Mouse (Mus musculus) v-Abl transformed pro-B cells (cell line): ENCODE results near the gene Gng7.

Source experiments
- in situ Hi-C, 2 experiments: fragments of 400-800 bp; cut with MboI; formaldehyde crosslinking; loops; one replicate each; pipeline ENCODE4 v1.15.1; 2025; ENCODE audit not compliant: unreplicated experiment in 2 of 2

Gng7 gene

GRCm38 (mm10) chr10:80997332-80997731, 17.4 kb downstream of the Gng7 start:
- in situ Hi-C loops: loop anchor here (5.0 kb wide), 5 partner anchors 45 to 185 kb away; partner anchors contain the start of gene Jsrp1 (in 1 of the 2)

DNA sequence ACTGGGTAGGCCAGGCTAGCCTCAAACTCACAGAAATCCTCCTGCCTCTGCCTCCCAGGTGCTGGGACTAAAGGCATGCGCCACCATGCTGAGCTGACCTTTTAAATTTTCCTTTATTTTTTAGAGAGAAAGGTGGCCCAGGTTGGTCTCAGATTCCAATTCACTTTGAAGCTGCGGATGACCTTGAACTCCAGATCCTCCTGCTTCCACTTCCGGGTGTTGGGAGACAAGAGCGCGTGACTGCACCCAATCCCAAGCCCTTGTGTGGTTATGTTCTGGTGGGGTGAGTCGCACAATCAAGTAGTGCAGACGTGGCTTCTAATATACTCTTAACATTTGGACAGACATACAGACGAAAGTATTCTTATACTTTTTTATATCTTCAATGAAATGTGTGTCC, 18.2 kb downstream of the Gng7 start:
- in situ Hi-C loops: loop anchor here (5.0 kb wide), 5 partner anchors 46 to 184 kb away; partner anchors contain the start of gene Jsrp1 (in 1 of the 2)

DNA sequence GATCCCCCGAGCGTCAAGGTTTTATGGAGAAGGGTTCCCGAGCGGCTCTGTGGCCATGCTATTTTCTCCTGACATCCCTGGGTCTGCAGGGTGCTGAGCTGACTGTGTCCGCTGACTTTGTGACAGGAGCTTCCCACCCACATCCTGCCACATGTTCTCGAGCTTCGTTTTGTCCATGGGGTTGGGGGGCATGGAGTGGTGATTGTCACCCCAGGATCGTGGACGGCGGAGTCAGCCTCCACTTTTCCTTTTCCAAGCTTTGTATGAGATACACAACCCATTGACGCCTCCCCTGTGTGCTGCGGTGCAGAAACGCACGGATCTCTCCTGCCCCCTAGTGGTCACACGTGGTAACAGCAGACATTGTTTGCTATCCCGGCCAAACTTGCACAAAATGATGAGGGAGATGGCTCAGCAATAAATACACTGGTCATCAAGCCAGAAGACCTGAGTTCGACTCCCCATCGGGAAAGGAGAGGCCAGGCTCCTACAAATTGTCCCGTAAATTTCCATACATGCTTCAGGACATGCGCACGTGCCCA, 19.6 kb downstream of the Gng7 start:
- in situ Hi-C loops: loop anchor here (5.0 kb wide), 5 partner anchors 47 to 183 kb away; partner anchors contain the start of gene Jsrp1 (in 1 of the 2)

- in situ Hi-C loops: loop anchor here (5.0 kb wide), 8 partner anchors 48 to 247 kb away; partner anchors contain the start of gene Jsrp1 (in 1 of the 2)
Measured at GRCm38 (mm10) chr10:80994621-80995020, 20.1 kb downstream of the Gng7 start.

DNA sequence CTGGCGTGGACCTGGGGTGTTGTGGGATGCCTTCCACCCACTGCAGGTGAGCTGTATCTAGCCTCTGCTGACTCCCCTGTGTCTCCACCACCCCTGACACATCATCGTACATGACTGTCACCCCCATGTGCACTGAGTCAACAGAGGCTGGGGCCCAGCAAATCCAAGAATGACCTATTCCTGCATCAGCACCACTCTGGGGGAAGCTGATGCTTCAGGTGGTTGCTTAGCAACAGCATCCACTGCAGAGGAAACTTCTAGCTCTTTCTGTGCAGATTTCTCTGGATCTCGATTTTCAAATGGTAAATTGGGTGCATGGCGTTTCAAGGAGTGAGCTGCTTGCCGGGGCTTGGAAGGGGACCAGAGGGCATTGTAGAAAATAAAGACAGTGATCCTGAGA, 21.5 kb downstream of the Gng7 start:
- in situ Hi-C loops: loop anchor here (5.0 kb wide), 3 partner anchors 66 to 246 kb away; no protein-coding TSS in a partner anchor

DNA sequence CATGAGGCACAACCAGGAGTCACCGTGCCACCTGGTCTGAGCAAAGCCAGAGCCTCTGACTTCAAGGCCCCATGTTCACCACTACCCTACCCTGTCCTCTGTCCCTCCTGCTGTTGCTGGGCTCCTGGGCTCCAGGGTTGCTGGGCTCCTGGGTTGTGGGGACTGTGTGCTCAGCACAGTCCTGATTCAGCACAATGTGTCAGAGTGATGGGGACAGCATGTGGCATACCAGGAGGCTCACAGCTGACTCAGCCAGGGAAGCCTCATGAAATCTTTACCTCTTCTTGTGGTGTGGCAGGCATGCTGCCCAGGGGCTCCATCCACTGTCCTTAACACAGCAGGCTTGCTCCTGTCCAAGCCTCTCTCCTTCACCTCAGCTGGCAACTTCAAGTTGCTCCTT, 22.8 kb downstream of the Gng7 start:
- in situ Hi-C loops: loop anchor here (5.0 kb wide), 3 partner anchors 65 to 245 kb away; no protein-coding TSS in a partner anchor

- in situ Hi-C loops: loop anchor here (5.0 kb wide), 3 partner anchors 64 to 244 kb away; no protein-coding TSS in a partner anchor
Measured at GRCm38 (mm10) chr10:80991007-80991406, 23.7 kb downstream of the Gng7 start.

GRCm38 (mm10) chr10:80990406-80990805, 24.3 kb downstream of the Gng7 start:
- in situ Hi-C loops: loop anchor here (5.0 kb wide), 3 partner anchors 63 to 243 kb away; no protein-coding TSS in a partner anchor

DNA sequence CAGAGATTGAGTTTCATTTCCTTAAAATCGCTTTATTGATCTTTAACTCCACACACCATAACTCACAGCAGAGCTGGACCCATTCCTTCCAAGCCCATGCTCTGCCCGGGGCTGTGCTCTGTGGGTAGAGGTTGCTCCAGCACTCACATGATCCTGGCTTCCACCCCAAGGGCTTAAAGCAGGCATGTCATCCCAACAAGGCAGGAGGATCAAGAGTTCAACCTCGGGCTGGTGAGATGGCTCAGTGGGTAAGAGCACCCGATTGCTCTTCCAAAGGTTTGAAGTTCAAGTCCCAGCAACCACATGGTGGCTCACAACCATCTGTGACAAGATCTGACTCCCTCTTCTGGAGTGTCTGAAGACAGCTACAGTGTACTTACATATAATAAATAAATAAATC, 24.9 kb downstream of the Gng7 start:
- in situ Hi-C loops: loop anchor here (5.0 kb wide), 3 partner anchors 63 to 243 kb away; no protein-coding TSS in a partner anchor

- in situ Hi-C loops: no loop called here
Measured at GRCm38 (mm10) chr10:80989446-80989845, 25.3 kb downstream of the Gng7 start.

DNA sequence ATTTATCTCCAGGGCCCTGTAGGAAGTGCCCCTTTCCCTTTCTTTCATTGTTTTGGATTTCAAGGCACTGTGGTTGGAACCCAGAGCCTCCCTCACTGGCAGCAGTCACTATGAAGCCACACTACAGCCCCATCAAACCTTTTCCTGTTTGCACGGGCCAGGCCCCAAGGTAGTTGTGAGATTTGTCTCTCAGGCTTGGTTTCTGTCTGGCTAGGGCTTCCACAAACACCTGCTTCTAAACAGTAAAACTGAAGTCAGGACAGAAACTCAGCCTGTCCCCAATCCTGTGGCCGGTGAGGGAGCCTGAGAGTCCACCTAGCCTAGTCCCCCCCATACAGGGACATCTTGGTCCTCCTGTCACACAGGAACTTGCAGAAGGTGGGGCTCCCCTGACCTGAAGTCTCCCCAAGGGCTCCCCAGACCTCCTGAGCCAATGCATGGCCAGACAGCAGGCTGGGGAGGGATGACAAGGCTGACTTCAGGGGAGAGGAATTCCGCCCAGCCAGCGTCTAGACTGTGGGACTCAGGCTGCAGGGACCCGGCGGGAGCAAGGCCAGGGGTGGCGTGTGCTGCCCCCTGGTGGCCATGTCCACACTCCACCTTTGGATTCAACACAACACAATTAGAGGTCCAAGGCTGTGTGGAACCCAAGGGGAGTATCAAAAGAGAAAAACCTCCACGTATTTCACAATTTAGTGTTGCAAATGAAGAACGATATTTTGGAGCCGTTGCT, 26.9 kb downstream of the Gng7 start:
- in situ Hi-C loops: no loop called here

- in situ Hi-C loops: no loop called here
Measured at GRCm38 (mm10) chr10:80986754-80987153, 28.0 kb downstream of the Gng7 start.

GRCm38 (mm10) chr10:80985970-80986701, 28.6 kb downstream of the Gng7 start:
- in situ Hi-C loops: no loop called here

GRCm38 (mm10) chr10:80985241-80985969, 29.3 kb downstream of the Gng7 start:
- in situ Hi-C loops: no loop called here

DNA sequence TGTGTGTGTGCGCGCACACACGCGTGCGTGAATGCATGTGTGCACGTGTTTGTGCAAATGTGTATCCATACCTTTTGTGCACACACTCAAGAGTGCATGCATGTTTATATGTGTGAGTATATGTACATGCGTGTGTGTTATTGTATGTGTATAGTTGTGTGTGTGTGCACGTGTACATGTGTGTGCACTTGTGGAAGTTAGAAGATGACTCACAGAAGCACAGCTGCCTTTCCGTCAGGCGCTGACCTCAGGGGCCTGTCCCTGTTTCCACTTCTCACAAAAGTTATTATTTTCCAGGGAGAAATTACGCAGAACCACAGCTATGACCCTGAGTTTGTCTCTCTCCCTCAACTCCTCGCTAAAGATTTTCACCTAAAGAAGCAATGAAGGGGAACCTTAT, 30.5 kb downstream of the Gng7 start:
- in situ Hi-C loops: no loop called here

- in situ Hi-C loops: no loop called here
Measured at GRCm38 (mm10) chr10:80982381-80982780, 32.4 kb downstream of the Gng7 start.

DNA sequence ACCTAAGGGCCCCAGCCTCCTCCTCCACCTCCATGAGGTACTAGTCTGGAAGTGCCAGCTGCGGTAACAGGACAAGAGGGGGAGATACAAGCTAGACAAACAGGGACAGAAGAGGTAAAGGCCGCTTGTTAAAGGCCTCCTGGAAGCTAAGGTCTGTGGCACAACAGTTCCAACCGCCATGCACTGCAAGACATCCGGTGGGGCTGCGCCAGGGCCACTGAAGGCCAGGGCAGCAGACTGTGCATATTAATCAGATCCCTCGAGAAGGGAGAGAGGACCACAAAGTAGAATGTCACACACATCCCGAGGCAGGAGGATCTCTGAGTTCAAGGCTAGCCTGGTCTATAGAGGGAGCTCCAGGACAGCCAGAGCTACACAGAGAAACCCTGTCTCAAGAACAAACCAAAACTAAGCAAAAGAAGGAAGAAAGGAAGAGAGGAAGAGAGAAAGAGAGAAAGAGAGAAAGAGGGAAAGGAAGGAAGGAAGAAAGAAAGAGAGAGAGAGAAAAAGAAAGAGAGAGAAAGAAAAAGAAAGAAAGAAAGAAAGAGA, 33.1 kb downstream of the Gng7 start:
- in situ Hi-C loops: no loop called here

DNA sequence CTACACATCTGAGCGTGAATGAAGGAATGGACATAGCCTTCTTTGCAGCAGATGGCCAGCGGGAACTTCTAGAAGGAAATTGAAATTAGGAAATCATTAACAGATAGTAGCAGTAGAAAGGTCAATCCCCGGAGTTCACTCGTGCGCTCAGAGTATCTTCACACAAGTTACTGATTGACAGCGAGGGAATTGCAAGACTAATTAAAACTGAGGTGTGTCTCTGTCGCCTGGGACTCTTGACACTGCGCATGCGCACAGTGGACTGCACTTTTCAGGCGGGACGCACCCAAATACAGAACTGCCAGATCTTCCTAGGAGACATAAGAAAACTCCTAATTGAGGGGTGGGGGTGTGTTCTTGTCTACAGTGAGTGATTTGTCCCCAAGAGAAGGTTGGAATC, 39.3 kb downstream of the Gng7 start:
- in situ Hi-C loops: no loop called here

DNA sequence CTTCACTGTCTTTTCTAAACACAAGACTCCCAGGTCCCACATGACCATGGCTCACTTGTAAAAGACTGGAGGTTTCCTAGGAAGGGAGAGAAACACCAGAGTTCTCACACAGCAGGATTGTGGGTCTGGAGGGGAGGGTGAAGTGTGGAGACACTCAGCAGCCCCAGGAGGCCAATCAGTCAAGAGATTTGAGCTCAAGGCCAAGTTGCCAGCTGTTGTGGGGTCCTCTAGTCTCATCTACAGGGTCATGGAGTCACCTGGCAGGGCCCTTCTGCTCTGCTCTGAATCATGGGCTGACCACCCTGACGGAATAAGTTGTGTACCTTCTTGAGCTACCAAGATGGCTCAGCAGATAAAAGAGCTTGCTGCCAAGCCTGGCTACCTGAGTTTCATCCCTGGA, 41.0 kb downstream of the Gng7 start:
- in situ Hi-C loops: no loop called here
